Mouse (Mus musculus) megakaryocyte, embryonic 14.5 days (primary cell): ENCODE measurements around the gene Polr1e.

Source experiments
- FLI1 ChIP-seq: IDR thresholded peaks from 2 replicates; pipeline ENCODE4 v1.6.1; 2012; ENCODE audit warnings: low read length, inconsistent platforms, mixed read lengths
- GATA1 ChIP-seq: IDR thresholded peaks from 3 replicates; pipeline ENCODE4 v1.6.1; 2012; ENCODE audit warnings: mixed read lengths, low read length, inconsistent platforms, borderline replicate concordance

GRCm38 (mm10) chr4:44982440-44983130, 35.8 kb upstream of the Polr1e start:
- no peak for TF ChIP-seq GATA1
- TF ChIP-seq FLI1 = no peak
